Mouse (Mus musculus) adrenal gland, adult 2 months (tissue): Measurements from ENCODE around the gene Slc26a1. TPM values are rescaled to one million over a fixed set of nuclear protein-coding genes. Genes with fewer than 3 reads are reported as not detected.

ENCODE experiments used
- DNase-seq: peaks from one replicate; pipeline ENCODE4 v3.0.0; 2021
- polyA plus RNA-seq: library from polyadenylated mRNA; depleted of rRNA; stranded (reverse); fragments of >200 nt; gene quantifications from 2 replicates; pipeline ENCODE4 v1.2.3, GENCODE M21; 2012
- total RNA-seq, 2 experiments: library from RNA; stranded (reverse); gene quantifications; 2 replicates each; pipeline ENCODE4 v1.2.3; 2021

Gene Slc26a1
- total and polyA plus RNA-seq, 3 experiments, result 0.21 to 0.85 (median 0.81) TPM

DNA sequence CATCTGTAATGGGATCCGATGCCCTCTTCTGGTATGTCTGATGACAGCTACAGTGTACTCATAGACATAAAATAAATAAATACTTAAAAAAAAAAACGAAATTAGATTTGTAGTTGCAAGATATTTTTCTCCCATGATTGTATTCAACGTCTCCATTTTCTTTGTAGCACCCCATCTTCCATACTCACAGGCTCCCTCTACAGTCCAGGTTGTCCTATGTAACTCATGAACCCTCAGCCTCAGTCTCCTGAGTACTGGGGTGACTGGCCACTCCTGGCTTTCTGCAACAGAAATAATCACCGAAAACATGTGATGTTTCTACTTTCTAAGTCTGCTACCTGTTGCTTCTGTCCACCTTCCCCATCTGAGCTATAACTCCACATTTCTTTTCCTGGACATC is 15.8 kb upstream of the Slc26a1 start:
- DNase-seq, result no peak

- no peak for DNase-seq
These were observed 13.7 kb upstream of the Slc26a1 start for GRCm38 (mm10) chr5:108689091-108689490.

DNA sequence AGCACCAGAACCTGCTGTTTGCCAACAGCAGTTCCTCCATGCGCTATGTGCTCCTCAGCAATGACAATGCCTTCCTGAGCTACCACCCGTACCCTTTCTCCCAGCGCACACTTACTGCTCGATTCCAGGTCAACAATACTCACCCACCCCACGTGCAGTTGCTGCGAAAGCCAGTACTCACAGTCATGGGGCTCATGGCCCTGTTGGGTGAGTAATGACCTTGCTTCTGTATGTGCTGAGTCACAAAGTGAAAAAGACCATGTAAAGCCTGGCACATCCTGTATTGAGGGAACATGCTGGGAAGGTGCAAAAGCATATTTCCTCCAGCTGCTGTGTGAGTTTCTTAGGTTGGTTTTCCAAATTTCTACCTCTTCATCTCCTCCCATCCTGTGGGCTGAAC is 5.5 kb upstream of the Slc26a1 start:
- DNase-seq, result peak; percentile 82

GRCm38 (mm10) chr5:108679909-108680308 is 4.5 kb upstream of the Slc26a1 start:
- DNase-seq, result no peak

- DNase-seq, result no peak
These were observed 3.0 kb upstream of the Slc26a1 start for GRCm38 (mm10) chr5:108678296-108678854.

DNA sequence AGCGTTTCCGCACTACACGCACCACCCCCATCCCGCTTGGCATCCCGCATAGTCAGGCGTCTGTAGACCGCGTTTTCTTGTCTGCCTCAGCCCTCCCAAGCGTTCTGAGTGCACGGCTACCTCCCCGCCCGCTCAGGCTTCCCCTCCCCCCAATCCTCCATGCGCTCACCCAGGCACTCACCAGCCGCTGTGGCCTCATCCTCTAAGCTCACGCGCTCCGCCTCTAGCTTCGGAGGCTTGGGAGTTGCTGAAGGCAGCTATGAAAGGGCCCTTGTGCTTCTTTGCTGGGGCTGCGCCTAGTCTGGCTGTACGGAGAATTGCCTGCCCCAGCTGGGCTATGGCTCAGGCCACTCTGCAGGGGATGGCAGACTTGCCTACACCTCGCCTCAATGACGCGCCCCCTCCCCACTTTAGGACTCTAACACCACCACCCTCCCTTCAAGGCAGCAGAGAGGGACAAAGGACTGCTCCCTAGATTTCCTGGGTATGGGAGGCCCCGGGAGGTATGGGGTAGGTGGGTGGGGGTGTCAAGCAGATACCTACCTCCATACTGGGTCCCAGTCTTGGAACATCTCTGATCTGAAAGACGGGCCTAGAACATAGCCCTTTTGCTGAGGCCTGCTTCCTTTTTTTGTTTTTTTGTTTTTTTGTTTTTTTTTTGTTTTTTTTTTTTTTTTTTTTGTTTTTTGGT is 2.4 kb upstream of the Slc26a1 start:
- peak; percentile 63 for DNase-seq

DNA sequence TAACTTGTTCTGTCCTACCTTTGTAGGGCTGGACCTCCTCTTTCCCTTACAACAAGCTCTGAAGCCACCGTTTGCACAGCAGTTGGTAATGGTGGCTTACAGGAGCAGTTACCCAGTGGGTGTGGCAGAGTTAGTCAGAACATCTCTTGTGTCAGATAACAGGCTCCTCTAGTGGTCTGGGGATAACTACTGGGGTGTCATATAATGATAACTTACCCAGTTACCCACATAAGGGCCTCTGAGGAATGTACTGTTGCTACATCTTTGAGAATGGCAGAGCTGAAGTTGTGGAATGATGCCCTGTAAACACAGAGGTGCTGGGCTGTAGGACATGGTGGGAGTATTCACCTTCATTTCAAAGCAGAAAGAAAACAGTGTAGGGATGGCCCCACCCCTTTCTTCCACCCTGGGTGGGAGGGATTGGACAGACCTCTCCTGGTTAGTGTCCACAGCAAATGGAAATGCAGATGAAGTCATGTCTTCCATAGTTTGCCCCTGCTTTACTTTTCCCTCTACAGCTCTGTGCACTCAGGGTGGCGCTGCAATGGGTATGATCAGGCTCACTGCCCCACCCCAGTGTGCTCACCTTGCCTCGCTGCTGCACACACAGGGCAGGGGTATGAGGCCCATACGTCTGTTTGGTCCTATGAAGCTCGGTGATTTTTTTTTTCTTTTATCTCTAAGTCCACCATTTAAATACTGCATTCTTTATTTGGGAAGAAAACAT is 1.6 kb upstream of the Slc26a1 start:
- DNase-seq, result no peak

DNA sequence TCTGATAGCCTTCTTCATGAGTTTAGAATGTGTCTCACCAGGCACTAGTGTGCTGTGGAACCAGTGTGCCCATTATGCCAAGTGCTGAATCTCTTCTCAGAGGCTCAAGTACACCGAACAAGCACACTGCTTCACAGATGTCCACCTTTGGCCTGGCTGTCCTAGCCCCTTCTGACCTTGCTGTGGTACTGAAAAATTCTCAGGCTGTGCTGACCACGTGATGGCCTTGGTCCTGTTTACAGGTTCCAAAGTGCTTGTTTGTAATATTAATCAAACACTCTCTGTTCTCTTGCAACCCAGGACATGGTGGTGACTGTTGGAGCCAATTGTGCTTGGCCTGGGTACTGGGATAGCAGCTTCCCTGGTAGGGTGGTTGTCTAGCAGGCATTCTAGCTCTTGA is 745 bp downstream of the Slc26a1 start:
- no peak for DNase-seq

DNA sequence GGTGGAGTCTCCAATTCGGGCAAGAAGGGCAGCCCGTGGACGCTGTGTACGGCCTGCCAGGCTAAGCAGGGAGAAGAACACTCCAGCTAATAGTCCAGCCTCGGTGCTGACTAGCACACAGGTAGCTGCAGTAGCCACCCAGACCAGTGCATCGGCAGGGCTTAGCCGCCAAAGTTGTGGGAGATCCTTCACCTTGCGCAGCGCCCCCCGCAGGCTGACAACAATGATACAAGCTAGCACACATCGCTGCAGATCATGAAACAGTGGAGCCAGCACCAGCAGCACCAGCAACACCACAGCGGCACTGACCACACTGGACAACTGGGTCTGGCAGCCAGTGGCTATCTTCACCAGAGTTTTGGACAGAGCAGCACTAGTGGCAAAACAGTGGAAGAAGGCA is 3.6 kb downstream of the Slc26a1 start:
- no peak for DNase-seq

GRCm38 (mm10) chr5:108670785-108671184 is 4.6 kb downstream of the Slc26a1 start:
- DNase-seq, result peak; percentile 64

DNA sequence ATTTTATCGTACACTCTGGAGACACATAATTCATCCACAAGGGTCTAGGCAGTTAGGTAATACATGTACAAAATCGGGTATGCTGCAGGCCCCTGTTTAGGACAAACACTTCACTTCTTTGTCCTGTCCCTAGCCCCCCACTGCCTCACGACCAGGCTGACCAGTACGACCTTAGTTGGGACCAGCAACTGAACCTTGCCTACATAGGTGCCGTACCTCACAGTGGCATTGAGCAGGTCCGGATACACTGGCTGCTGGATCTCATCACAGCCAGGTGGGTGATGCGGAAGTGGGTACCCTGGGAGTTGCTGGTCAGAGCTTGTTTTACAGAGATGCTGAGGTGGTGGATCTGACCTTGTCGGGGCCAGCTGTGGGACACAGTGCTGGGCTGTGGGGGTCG is 5.4 kb downstream of the Slc26a1 start:
- no peak for DNase-seq

GRCm38 (mm10) chr5:108668977-108669936 is 6.1 kb downstream of the Slc26a1 start, which contains the start of gene Dgkq:
Gene Dgkq, minus strand, starts transcription at chr5:108669672.
- peak; percentile 94 for DNase-seq

DNA sequence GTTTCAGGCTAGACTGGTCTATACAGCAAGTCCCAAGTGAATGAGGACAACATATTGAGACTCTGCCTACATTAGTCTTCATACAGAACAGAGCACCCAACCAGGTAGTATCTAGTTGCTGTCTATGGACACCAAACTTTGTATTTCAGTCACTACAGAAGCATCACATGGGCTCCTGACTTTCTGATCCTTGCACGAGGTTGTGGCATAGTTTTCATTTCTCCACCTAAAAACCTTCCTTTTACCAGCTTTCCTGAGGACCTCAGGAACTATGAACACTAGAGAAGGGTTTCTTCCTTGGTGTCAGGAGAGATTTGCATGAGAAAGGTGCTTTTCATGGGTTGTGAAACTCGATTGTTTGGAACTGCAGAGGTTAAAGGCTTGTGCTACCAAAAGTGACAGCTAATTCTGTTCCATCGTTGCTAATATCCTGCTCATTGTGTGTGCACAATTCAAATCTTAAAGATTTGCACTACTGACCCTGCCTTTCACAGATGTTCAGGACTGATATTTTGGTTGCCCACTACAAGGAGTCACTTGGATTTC is 6.9 kb downstream of the Slc26a1 start:
- no peak for DNase-seq

DNA sequence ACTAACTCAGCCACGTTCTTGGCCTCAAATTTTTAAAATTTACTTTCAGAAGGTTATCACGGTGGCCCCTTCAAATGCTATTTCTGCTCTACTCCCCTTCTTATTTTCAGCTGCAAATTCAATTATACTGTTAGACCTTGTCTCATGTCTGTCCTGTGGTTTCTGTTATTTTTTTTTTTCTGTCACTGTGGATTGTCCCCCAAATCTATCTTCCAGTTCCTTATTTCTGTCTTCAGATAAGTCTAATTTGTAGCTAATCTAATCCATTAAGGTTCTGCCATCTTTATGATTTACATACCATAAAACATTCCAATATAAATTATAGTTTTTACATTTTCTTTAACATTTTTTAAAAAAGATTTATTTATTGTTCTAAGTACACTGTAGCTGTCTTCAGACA is 8.0 kb downstream of the Slc26a1 start:
- DNase-seq, result no peak

DNA sequence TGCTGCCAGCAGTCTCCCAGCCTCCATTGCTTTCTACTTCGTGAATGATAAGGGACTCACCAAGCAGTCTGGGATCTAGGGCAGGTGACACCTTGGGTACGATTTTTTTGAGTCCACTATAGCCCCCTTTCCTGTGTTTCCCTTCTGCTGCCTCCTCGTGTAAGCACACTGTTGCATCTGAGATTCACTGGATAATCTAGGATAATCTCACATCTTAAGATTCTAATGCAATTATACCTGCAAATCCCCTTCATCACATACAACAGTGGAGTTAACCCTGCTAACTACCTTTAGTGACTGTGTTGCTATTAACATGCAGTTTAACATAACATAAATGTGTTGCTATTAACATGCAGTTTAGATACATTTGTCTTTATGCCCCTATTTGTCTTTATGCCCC is 10.3 kb downstream of the Slc26a1 start:
- DNase-seq, result no peak

- no peak for DNase-seq
These were observed 12.6 kb downstream of the Slc26a1 start for GRCm38 (mm10) chr5:108662772-108663171.

- DNase-seq, result peak; percentile 96
These were observed 14.6 kb downstream of the Slc26a1 start for GRCm38 (mm10) chr5:108660632-108661268.

DNA sequence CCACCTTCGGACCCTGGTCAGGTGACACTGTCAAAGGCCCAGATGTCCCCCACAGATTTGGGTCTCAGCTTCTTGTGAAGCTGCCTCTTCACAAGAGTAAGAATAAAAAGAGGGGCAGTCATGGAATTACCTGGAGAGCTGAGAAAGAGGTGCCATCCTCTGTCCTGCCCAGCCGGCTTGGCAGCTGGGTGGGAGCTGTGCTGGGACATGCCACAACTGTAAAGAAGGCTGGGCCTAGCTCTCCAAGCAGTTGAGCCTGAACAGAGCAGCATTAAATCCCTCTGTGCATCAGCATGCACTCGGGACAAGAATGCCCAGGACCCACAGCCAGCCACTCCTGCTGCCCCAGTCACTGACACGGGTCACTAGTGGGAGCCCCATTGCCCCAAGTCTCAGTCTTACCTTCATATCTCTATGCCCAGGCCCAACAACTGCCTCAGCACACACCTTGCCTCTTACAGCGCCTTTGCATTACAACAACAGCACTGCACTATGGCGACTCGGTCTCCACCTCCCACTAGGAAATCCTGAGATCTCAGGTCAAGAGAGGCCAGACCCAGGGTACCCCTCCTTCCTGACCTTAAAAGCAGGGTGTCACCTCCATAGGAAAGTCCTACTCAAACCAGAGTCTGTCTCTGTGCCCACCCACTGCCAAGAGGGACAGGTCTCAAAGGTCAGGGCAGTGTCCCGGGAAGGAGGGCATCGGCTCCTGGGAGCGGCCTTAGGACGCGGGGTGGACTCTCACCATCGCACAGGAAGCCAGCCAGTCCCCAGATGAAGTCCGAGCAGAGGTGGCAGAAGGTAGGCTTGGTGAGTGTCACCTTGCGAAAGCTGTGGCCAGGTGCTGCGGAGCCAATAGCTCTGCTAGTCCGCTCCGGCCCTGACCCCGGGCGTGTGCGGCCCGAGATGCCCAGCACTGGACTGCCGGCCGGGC is 15.4 kb downstream of the Slc26a1 start, which contains the start of gene Idua:
Idua (plus strand) TSS at position 634 of the 934 bp plus-strand sequence.
- DNase-seq, result no peak

- no peak for DNase-seq
These were observed 16.8 kb downstream of the Slc26a1 start for GRCm38 (mm10) chr5:108658611-108659010.

DNA sequence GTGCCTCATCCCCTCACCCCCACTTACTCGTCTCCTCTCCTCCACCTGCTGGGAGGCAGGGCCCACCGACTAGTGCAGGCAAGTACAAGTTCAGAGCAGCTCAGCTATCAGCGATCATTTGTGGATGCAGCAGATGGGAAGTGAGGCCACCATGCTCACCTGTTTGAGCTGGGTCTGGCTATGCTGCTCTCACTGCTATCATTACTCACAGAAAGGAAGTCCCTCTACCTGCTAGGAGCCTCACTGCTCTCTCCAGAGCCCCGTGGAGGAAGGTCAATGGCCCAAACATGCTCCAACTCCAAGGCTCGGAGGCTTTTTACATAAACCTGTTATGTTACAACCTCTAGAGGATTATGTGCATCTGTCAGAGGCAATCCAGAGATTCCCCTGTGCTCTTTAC is 18.0 kb downstream of the Slc26a1 start:
- DNase-seq, result no peak
